Mouse (Mus musculus) megakaryocyte, embryonic 14.5 days (primary cell): ENCODE measurements at regions not wholly inside any gene's neighbourhood (a gene's known extent, or its start where the extent isn't known, plus 50 kb on each side); places are given as distances from the start of the nearest gene placed in this dataset.

Experiments used
- H3K27me3 ChIP-seq: replicated peaks from 2 replicates; pipeline ENCODE3; 2012; ENCODE audit warnings: inconsistent platforms
- H3K36me3 ChIP-seq: replicated peaks from 2 replicates; pipeline ENCODE3; 2012; ENCODE audit warnings: low read length, inconsistent platforms, mixed read lengths
- H3K4me1 ChIP-seq: 2 replicates; pipeline ENCODE4 v1.6.1; 2012; ENCODE audit warnings: inconsistent platforms
- H3K4me3 ChIP-seq: replicated peaks from 2 replicates; pipeline ENCODE3; 2012; ENCODE audit warnings: moderate library complexity, mild to moderate bottlenecking, inconsistent platforms
- H3K9me3 ChIP-seq: 2 replicates; pipeline ENCODE4 v1.6.1; 2012; ENCODE audit warnings: inconsistent platforms
- FLI1 ChIP-seq: IDR thresholded peaks from 2 replicates; pipeline ENCODE4 v1.6.1; 2012; ENCODE audit warnings: low read length, inconsistent platforms, mixed read lengths
- GATA1 ChIP-seq: IDR thresholded peaks from 3 replicates; pipeline ENCODE4 v1.6.1; 2012; ENCODE audit warnings: mixed read lengths, low read length, inconsistent platforms, borderline replicate concordance

DNA sequence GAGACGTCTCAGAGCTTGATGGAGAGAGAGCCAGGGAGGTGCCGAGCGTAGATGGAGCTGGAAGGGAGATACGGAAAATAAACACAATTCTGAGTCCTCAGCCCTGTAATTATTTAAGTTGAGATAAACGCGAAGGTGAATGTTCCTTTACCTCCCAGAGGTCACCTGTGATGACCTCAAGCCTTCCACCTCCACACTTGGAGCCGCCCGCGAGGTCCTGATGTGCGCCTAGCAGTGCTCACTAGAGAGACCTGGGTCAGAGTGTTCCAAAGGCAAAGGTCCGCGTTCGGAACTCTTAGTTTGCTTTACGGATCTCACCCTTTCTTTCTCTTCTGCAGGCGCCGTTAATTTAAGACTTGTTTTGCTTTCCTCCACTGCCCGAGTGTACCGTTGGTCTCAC lies 117.0 kb upstream of the Krr1 start:
- TF ChIP-seq GATA1 (no peak), FLI1 (no peak)

DNA sequence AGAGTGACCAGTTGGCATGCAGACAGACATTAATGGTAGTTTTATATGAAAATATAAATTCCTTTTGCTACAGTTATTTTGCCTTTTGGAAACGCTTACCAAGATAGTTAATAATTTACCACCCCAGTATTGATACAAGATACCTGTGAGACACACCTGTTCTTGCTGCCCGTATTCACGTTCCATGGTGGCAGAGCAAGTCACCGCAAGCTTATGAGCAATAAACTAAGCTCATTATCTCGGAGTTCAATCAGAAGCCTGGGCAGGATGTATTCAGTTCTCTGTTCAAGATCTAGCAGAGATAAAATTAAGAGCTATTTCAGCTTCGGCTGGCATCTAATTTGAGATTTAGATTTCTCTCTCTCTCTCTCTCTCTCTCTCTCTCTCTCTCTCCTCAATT lies 114.1 kb upstream of the Krr1 start:
- Histone ChIP-seq H3K4me1 (peaks cover 17% of the 10 kb centered on the region), H3K27me3 (no peaks in the 10 kb centered on the region), H3K9me3 (no peaks in the 10 kb centered on the region), H3K4me3 (no peak overlapping the region), H3K36me3 (no peaks in the 10 kb centered on the region)
- TF ChIP-seq GATA1 (no peak), FLI1 (no peak)

More for the DNA sequence above, 117.0 kb upstream of the Krr1 start:
- Histone ChIP-seq H3K4me1 (peaks cover 26% of the 10 kb centered on the region), H3K9me3 (no peaks in the 10 kb centered on the region), H3K4me3 (no peak overlapping the region), H3K27me3 (no peaks in the 10 kb centered on the region), H3K36me3 (no peaks in the 10 kb centered on the region)

DNA sequence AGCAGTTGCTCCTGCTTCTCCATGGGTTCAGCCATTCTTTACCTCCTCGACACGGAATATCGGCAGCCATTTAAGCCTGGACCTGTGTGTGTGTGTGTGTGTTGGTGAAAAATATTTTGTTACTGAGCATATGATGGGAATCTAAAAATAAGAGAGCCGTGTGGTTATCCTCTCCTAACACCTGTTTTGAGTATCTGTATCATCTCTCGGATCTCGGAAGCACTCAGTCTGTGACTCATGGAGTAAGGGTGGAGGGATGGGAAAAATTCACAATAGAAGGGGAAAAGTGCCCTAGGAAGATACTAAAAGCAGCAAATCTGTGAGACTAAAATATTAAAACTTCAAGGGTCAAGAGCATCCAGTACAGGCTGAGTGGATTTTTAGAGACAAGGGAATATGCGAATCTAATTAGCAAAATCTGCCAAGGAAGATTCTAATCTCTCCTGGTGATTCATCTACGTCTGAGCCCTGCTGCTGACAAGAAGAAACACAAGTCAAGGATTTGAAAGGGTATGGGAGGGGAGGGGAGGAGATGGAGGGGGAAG lies 107.1 kb upstream of the Krr1 start:
- H3K4me3 ChIP-seq: no peak overlapping the region
- peaks cover 6% of the 10 kb centered on the region for H3K9me3 ChIP-seq
- no peaks in the 10 kb centered on the region for H3K27me3 ChIP-seq
- TF ChIP-seq FLI1 (no peak), GATA1 (no peak)
- no peaks in the 10 kb centered on the region for H3K4me1 ChIP-seq
- no peaks in the 10 kb centered on the region for H3K36me3 ChIP-seq

DNA sequence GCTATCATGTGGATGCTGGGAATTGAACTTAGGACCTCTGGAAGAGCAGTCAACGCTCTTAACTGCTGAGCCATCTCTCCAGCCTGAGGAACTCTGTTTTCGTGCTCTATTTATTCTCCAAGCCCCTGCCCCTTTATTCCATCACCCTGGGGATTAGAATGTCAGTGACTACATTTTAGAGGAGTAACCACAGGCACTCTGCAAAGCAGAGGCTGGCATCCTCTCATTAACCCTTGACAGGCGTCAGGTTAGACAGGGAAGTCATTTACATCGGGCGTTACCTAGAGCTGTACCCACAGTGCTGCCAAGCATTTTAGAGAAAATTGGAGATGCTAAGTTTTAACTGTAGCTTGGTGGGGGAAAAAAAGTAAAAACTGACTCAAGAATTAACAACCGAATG lies 105.4 kb upstream of the Krr1 start:
- Histone ChIP-seq H3K9me3 (peaks cover 6% of the 10 kb centered on the region), H3K36me3 (no peaks in the 10 kb centered on the region), H3K27me3 (no peaks in the 10 kb centered on the region), H3K4me3 (no peak overlapping the region), H3K4me1 (no peaks in the 10 kb centered on the region)
- no peak for TF ChIP-seq FLI1
- TF ChIP-seq GATA1: no peak

DNA sequence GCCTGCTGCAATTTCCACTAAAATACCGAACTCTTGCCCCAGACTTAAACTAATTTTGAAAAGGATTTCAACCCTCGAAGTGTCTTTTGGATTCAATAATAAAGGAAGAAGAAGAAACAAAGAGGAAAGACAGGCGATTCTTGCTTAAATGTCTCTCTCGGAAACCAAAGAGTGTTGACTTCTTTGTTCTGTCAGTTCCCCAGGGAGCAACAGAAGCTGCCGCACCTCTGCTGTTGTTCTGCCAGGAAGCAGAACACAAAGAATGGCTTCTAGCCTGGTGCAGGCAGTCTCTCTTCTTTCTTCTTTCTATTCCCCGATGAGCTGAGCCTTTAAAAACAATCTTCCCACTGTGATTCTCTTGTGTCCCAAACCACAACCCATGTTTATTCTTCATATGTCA lies 104.9 kb upstream of the Krr1 start:
- Histone ChIP-seq H3K36me3 (no peaks in the 10 kb centered on the region), H3K9me3 (peaks cover 6% of the 10 kb centered on the region), H3K4me1 (no peaks in the 10 kb centered on the region), H3K4me3 (no peak overlapping the region), H3K27me3 (no peaks in the 10 kb centered on the region)
- TF ChIP-seq GATA1 (no peak), FLI1 (no peak)

DNA sequence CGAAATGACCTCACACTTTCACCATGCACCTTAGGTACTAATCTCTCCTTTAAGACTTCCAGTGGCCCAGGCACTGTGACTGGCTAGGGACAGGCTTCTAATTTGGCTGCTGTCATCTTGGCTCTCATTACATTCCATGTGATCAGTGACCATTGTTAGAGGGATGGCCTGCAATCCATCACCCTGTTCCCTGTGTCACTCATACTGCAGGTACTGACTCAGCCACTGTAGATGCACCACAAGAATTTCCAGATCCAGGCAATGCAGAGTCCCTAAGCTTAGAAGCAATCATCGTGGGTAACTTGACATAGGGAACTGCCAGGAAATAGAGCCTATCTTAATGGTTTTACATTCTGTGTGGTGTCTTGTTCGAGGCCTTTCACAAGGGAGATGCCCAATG lies 92.1 kb upstream of the Krr1 start:
- Histone ChIP-seq H3K36me3 (no peaks in the 10 kb centered on the region), H3K9me3 (no peaks in the 10 kb centered on the region; the same call in 1 of the 2 replicates), H3K27me3 (peaks cover 3% of the 10 kb centered on the region), H3K4me3 (no peak overlapping the region), H3K4me1 (peaks cover 35% of the 10 kb centered on the region)
- no peak for TF ChIP-seq FLI1
- TF ChIP-seq GATA1: no peak

DNA sequence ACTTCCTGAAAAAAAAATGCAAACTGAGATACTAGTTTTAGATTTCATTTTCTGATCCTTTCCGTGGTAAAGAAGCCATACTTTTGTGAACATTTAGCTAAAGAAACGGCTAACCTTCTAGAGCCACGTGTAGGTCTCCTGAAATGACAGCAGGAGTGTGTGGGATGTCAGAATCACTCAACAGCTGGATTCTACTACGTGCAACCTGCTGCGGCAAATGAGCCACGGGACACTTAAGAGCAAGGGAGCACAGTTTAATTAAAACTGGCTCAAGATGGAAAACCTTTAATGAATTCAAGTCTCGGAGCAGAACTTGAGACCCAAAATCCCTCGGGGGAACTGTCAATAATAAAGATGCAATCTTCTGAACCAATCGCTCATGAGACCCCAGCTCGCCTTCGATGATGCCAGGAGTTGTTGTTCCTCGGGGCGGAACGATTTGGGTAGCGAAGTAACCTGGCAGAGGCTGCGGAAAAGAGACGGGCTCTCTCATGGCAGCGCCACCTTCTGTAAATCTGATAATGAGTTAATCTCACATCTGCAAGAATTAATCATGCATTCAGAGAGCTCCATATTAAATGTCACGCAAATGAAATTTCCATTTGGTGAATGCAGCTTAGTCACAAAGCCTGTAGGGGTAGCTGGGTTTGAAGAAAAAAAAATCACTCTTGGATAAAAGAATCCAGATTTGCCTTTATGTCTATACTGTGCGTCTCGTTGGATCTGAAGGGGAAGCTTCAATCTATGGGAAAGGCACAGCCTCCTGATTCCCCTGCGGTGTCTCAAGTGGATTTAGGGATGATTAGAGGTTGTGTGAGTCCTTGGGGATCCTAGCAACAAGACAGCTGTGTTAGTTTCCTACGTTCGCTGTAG lies 90.9 kb upstream of the Krr1 start:
- peaks cover 3% of the 10 kb centered on the region for H3K27me3 ChIP-seq
- H3K4me1 ChIP-seq: peaks cover 29% of the 10 kb centered on the region
- TF ChIP-seq FLI1 (no peak), GATA1 (no peak)
- H3K4me3 ChIP-seq: no peak overlapping the region
- H3K9me3 ChIP-seq: no peaks in the 10 kb centered on the region; the same call in 1 of the 2 replicates
- H3K36me3 ChIP-seq: no peaks in the 10 kb centered on the region

DNA sequence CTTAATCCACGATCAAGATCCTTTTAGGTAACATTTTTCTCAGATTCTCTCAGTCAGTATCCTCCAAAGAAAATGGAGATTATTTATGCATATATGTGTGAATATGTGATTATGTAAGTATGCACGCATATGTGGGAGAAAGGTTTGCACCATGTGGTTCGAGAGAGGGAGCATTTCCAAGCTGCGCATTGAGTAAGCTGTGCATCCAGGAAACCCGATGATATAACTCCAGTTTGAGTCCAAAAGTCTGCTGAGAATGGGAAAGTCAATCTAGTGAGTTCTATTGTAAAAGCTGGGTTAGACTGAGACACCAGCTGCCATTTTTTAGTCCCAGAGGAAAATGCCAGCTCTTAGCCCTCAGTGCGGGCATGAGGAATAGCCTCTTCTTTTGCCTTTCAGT lies 89.9 kb upstream of the Krr1 start:
- Histone ChIP-seq H3K36me3 (no peaks in the 10 kb centered on the region), H3K27me3 (peaks cover 3% of the 10 kb centered on the region), H3K4me1 (peaks cover 20% of the 10 kb centered on the region), H3K4me3 (no peak overlapping the region), H3K9me3 (no peaks in the 10 kb centered on the region; the same call in 1 of the 2 replicates)
- no peak for TF ChIP-seq GATA1

DNA sequence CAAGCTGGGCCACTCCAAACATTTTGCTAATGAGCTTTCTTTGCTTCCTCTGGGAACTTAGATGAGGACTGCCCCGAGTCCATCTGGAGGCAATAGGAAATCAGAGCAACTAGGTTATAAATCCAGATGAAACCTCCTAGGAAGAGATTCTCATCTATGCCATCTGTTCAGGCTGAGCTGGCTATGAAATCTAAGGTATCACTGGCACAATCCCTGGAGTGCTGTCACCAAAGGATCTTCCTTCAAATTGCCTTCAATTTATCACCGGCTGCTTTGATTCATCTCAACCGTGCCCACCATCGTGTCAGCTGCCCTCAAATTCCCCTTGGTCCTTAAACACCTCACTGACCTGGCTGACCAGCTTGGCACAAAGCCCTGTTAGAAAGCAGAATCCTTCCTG lies 87.8 kb upstream of the Krr1 start:
- Histone ChIP-seq H3K4me1 (peaks cover 8% of the 10 kb centered on the region), H3K9me3 (no peaks in the 10 kb centered on the region; the same call in 1 of the 2 replicates), H3K36me3 (no peaks in the 10 kb centered on the region), H3K4me3 (no peak overlapping the region), H3K27me3 (peaks cover 3% of the 10 kb centered on the region)
- TF ChIP-seq GATA1: no peak
- TF ChIP-seq FLI1: no peak

DNA sequence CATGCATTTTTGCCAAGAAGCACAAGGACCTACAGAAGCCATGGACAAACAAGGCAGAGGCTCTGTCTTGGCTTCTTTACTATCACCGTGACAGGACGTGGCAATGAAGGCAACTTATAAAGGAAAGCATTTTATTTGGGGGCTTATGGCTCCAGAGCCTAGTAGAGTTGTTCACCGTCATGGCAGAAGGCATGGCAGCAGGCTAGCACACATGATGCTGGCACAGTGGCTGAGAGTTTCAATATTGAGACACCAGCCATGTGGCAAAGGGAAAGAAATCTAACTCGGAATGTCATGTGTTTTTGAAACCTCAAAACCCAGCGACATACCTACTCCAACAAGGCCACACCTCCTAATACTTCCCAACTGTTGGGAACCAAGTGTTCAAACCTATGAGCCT lies 83.4 kb upstream of the Krr1 start:
- TF ChIP-seq FLI1: no peak
- no peak for TF ChIP-seq GATA1
- Histone ChIP-seq H3K4me3 (no peak overlapping the region), H3K36me3 (no peaks in the 10 kb centered on the region), H3K9me3 (no peaks in the 10 kb centered on the region), H3K27me3 (no peaks in the 10 kb centered on the region), H3K4me1 (no peaks in the 10 kb centered on the region; the same call in 1 of the 2 replicates)
